Mouse (Mus musculus): ENCODE results near the gene Mapk10. TPM values are rescaled to one million over a fixed set of nuclear protein-coding genes. Genes with fewer than 3 reads are reported as not detected.

The Mapk10 gene
- polyA plus RNA-seq, 1 experiment from 2014 or later: 2.0 TPM

DNA sequence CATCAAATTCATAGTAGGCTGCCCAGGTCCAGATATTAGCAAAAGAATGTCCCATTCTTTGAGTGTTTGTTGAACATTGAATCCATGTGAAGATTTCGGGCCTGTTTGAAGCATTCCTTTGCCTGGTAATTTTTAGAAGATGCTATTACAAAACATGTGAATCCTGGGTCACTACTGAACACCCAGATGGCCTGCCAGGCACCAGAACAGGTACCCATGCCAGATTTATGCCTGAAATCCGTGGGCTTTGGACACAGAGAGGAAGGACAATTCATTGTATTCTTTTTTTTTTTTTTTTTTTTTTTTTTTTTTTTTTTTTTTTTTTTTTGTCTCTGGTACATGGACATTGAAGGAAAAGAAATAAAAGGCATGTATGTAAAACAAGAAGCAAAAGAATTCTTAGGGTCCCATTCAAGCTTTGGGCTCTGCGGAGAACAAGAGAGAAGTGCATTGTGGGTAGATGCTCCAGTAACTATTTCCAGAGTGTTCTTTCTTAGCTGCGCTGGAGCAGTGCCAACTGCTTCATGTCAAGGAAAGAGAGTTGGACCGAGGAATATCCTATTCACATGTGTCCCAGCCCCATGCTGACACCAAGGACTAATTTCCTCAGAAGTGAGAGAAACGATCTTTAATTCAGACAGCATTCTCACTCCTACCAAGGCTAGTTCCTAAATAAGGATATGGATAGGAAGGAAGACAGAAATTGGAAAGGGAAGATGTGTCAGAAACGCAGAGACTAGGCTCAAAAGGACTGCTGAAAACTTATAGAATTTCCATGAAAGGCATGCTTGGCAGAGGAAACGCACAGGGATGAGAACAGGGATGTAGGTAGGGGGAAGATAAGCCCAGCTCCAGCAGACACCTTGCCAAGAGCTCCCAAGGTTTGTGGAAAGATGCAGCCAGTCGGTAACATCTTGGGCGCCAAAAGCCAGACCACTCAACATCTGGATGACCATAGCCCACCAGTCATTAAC is 105.4 kb downstream of the Mapk10 start:
- WGBS: 75% methylated on average over 10 of the region's 10 CpGs
- H3K27me3 ChIP-seq: no peaks in the 10 kb centered on the region
- no peak overlapping the region for H3K4me3 ChIP-seq
- no peaks in the 10 kb centered on the region for H3K4me1 ChIP-seq (replicated peaks)
- ATAC-seq (replicated peaks; ENCODE audit: insufficient number of reproducible peaks, insufficient read depth, low FRiP score, low read depth): no peak
- no peak overlapping the region for H3K9ac ChIP-seq
- no peaks in the 10 kb centered on the region for H3K36me3 ChIP-seq
- H3K9me3 ChIP-seq (replicated peaks): no peaks in the 10 kb centered on the region
- no peak overlapping the region for H3K4me2 ChIP-seq
- no peak overlapping the region for H3K27ac ChIP-seq

DNA sequence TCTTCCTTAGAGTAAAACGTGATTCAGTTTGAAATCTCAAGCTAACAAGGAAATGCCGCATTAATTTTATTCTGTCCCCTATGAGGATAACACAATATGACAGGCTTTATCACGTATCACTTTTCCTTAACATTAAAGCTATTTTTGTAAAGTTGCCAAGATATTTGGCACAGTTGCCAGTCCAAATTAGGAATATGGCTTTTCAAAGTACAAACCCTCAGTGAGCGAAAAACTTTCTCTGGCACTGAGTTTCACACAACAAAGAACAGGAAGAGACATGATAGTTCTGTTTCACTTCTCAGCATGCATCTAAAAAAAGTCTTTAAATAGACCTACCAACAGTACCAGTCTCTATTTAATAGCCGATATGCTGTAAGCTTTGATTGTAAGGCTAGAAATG is 107.1 kb downstream of the Mapk10 start:
- Histone ChIP-seq H3K4me2 (no peak overlapping the region), H3K27ac (no peak overlapping the region), H3K9ac (no peak overlapping the region), H3K9me3 (replicated peaks) (no peaks in the 10 kb centered on the region), H3K27me3 (no peaks in the 10 kb centered on the region), H3K36me3 (no peaks in the 10 kb centered on the region), H3K4me3 (no peak overlapping the region), H3K4me1 (replicated peaks) (no peaks in the 10 kb centered on the region)
- ATAC-seq (replicated peaks; ENCODE audit: insufficient number of reproducible peaks, insufficient read depth, low FRiP score, low read depth): no peak
- WGBS: 63% methylated on average over 5 of the region's 5 CpGs

- Histone ChIP-seq H3K4me1 (replicated peaks) (no peaks in the 10 kb centered on the region), H3K27me3 (no peaks in the 10 kb centered on the region), H3K9me3 (replicated peaks) (no peaks in the 10 kb centered on the region), H3K4me2 (no peak overlapping the region), H3K4me3 (no peak overlapping the region), H3K9ac (no peak overlapping the region), H3K36me3 (no peaks in the 10 kb centered on the region), H3K27ac (no peak overlapping the region)
- no peak for ATAC-seq (replicated peaks; ENCODE audit: insufficient number of reproducible peaks, insufficient read depth, low FRiP score, low read depth)
- 77% methylated on average over 5 of the region's 5 CpGs for WGBS
Observed at GRCm38 (mm10) chr5:103102876-103103393, 108.2 kb downstream of the Mapk10 start.

DNA sequence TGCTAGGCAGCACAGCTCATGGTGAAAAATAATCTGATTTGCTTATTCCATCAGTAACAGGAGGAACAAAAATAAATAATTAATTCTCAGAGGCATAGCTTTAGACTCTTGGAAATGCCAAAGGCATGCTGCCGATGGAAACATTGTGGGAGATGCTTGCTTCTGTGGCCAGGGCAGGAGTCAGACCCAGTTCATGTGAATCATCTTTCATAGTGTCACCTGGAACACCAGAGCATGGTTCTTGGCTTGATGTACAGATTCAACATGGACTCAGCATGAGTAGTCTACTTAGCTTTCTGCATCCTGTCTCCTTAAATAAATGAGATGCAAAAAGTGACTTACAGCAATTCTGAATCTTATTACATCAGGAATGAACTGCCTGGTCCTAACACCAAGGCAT is 109.0 kb downstream of the Mapk10 start:
- Histone ChIP-seq H3K9ac (no peak overlapping the region), H3K4me2 (no peak overlapping the region), H3K4me1 (replicated peaks) (no peaks in the 10 kb centered on the region), H3K9me3 (replicated peaks) (no peaks in the 10 kb centered on the region), H3K4me3 (no peak overlapping the region), H3K27ac (no peak overlapping the region), H3K36me3 (no peaks in the 10 kb centered on the region), H3K27me3 (no peaks in the 10 kb centered on the region)
- no peak for ATAC-seq (replicated peaks; ENCODE audit: insufficient number of reproducible peaks, insufficient read depth, low FRiP score, low read depth)
- 60% methylated on average over 1 of the region's 1 CpGs for WGBS

DNA sequence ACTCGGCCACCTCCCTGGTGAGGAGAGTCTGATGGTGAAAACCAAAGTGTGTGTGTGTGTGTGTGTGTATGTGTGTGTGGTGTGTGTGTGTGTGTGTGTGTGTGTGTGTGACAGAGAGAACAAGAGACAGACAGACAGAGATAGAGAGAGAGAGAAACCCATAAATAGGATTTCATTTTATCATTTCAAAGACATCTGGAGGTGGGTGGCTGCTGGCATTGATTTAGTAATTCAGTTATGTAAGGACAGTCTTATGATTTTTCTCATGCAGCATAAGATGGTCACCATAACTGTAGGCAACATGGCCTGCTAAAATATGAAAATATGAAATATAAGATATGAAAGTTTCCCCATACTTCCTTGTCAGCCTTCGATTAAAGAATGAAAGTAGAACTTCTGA is 117.0 kb downstream of the Mapk10 start:
- H3K36me3 ChIP-seq: no peaks in the 10 kb centered on the region
- no peak overlapping the region for H3K27ac ChIP-seq
- H3K27me3 ChIP-seq: no peaks in the 10 kb centered on the region
- no peak overlapping the region for H3K4me3 ChIP-seq
- WGBS: 84% methylated on average over 2 of the region's 2 CpGs
- H3K4me2 ChIP-seq: no peak overlapping the region
- no peak overlapping the region for H3K9ac ChIP-seq
- no peaks in the 10 kb centered on the region for H3K9me3 ChIP-seq (replicated peaks)
- no peaks in the 10 kb centered on the region for H3K4me1 ChIP-seq (replicated peaks)
- ATAC-seq (replicated peaks; ENCODE audit: insufficient number of reproducible peaks, insufficient read depth, low FRiP score, low read depth): no peak

DNA sequence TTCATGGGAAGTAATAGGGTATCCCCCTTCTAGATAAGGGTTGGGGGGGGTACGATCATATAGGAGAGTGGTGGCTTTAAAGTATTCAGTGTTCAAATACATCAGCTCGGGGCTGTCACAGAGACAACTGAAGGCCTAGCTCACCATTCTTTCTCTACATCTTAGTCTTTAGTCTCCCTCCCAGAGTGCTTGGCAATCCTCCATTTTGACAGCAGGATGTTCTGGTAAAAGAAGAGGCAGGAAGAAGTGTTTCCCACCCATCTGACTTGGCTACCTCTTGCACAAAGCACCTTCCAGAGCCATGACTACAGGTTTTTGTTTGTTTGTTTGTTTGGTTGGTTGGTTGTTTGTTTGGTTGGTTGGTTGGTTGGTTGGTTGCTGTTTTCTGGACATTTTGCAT is 125.3 kb downstream of the Mapk10 start:
- no peak overlapping the region for H3K9ac ChIP-seq
- 86% methylated on average over 2 of the region's 2 CpGs for WGBS
- H3K36me3 ChIP-seq: no peaks in the 10 kb centered on the region
- no peak for ATAC-seq (replicated peaks; ENCODE audit: insufficient number of reproducible peaks, insufficient read depth, low FRiP score, low read depth)
- no peak overlapping the region for H3K4me2 ChIP-seq
- H3K27me3 ChIP-seq: no peaks in the 10 kb centered on the region
- H3K9me3 ChIP-seq (replicated peaks): no peaks in the 10 kb centered on the region
- H3K4me3 ChIP-seq: no peak overlapping the region
- no peaks in the 10 kb centered on the region for H3K4me1 ChIP-seq (replicated peaks)
- H3K27ac ChIP-seq: no peak overlapping the region

GRCm38 (mm10) chr5:103075451-103075850 is 135.7 kb downstream of the Mapk10 start:
- no peak overlapping the region for H3K9ac ChIP-seq
- no peak for ATAC-seq (replicated peaks; ENCODE audit: insufficient number of reproducible peaks, insufficient read depth, low FRiP score, low read depth)
- H3K27me3 ChIP-seq: no peaks in the 10 kb centered on the region
- H3K4me2 ChIP-seq: no peak overlapping the region
- H3K36me3 ChIP-seq: no peaks in the 10 kb centered on the region
- 53% methylated on average over 8 of the region's 8 CpGs for WGBS
- H3K9me3 ChIP-seq (replicated peaks): no peaks in the 10 kb centered on the region
- H3K4me3 ChIP-seq: no peak overlapping the region
- H3K4me1 ChIP-seq (replicated peaks): no peaks in the 10 kb centered on the region
- H3K27ac ChIP-seq: no peak overlapping the region

- Histone ChIP-seq H3K9me3 (replicated peaks) (no peaks in the 10 kb centered on the region), H3K4me1 (replicated peaks) (no peaks in the 10 kb centered on the region), H3K4me3 (no peak overlapping the region), H3K9ac (no peak overlapping the region), H3K27ac (no peak overlapping the region), H3K4me2 (no peak overlapping the region), H3K36me3 (no peaks in the 10 kb centered on the region), H3K27me3 (no peaks in the 10 kb centered on the region)
- ATAC-seq (replicated peaks; ENCODE audit: insufficient number of reproducible peaks, insufficient read depth, low FRiP score, low read depth): no peak
- WGBS: 59% methylated on average over 6 of the region's 6 CpGs
Observed at GRCm38 (mm10) chr5:103072200-103072825, 138.8 kb downstream of the Mapk10 start.

DNA sequence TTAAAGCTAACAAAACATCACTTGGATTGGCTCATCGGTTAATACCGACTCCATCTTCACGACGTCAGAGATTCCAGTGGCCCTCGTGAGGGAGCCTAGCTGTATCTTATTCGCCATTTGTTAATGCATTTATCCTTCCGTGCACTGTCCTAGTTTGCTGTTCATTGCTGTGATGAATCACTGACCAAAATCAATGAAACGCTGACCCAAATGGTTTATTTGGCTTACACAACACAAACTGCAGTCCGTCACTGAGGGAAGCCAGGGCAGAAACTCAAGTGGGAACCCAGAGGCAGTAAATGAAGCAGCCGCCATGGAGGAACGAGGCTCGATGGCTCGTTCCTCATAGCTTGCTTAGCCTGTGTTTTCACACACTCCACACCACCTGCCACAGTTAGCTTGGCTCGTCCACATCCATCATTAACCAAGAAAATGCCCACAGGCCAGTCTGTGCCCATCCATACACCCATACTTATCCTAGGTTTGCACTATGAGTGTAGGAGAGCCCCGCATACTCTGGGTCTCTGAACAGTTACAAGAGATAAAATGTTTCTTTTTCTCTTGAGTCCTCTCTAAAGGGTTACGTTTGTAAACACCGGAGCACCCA is 140.0 kb downstream of the Mapk10 start:
- no peak overlapping the region for H3K27ac ChIP-seq
- no peaks in the 10 kb centered on the region for H3K27me3 ChIP-seq
- H3K4me2 ChIP-seq: no peak overlapping the region
- H3K36me3 ChIP-seq: no peaks in the 10 kb centered on the region
- 85% methylated on average over 17 of the region's 17 CpGs for WGBS
- H3K4me3 ChIP-seq: no peak overlapping the region
- H3K9me3 ChIP-seq (replicated peaks): no peaks in the 10 kb centered on the region
- no peaks in the 10 kb centered on the region for H3K4me1 ChIP-seq (replicated peaks)
- no peak for ATAC-seq (replicated peaks; ENCODE audit: insufficient number of reproducible peaks, insufficient read depth, low FRiP score, low read depth)
- H3K9ac ChIP-seq: no peak overlapping the region

DNA sequence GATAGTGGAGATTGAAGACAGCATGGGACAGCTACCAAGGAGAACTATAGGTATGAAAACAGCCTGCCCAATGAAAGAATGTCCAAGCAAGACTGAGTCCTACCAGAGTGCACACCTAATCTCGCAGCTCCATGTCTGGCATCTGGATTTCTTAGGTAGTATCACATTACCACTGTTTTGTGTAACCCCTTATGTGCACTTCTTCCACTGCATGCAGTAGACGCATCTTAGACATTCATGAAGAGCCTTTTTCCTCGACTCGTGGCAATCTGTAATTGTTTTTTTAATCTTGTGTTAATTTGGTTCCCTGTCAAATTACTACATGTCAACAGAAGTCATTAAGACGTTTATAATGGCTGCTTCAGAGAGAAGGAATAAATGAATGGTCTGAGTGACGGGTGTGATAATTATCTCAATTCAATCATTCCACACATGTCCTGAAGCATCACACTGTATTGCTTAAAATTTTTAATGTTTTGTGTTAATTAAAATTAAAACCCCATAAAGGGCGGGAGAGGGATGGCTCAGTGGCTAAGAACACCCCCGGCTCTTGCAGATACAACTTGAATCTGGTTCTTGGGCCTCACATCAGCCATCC is 160.7 kb downstream of the Mapk10 start:
- Histone ChIP-seq H3K4me1 (replicated peaks) (no peaks in the 10 kb centered on the region), H3K36me3 (no peaks in the 10 kb centered on the region), H3K9me3 (replicated peaks) (no peaks in the 10 kb centered on the region), H3K9ac (no peak overlapping the region), H3K27ac (no peak overlapping the region), H3K4me2 (no peak overlapping the region), H3K4me3 (no peak overlapping the region), H3K27me3 (no peaks in the 10 kb centered on the region)
- WGBS: 64% methylated on average over 8 of the region's 8 CpGs
- no peak for ATAC-seq (replicated peaks; ENCODE audit: insufficient number of reproducible peaks, insufficient read depth, low FRiP score, low read depth)

DNA sequence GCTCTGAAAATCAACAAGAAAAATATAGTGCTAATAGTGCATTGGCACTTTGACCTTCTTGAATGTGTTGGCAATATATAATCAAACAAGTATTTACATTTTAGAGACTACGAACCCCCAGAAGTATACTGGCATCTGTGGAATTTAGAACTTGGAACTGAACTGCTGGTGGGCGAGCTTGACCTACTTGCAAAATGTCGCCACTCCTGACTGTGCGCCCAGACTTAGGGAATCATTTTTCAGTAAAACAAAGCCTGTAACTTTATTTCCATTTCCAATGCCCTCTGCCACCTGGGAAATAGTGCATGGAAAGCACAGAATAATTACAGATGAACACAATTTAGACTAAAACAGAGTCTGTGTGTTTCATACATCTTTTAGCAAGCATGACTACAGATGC is 163.1 kb downstream of the Mapk10 start:
- Histone ChIP-seq H3K9me3 (replicated peaks) (no peaks in the 10 kb centered on the region), H3K27ac (no peak overlapping the region), H3K4me3 (no peak overlapping the region), H3K9ac (no peak overlapping the region), H3K4me2 (no peak overlapping the region), H3K27me3 (no peaks in the 10 kb centered on the region), H3K4me1 (replicated peaks) (no peaks in the 10 kb centered on the region), H3K36me3 (no peaks in the 10 kb centered on the region)
- 64% methylated on average over 4 of the region's 4 CpGs for WGBS
- ATAC-seq (replicated peaks; ENCODE audit: insufficient number of reproducible peaks, insufficient read depth, low FRiP score, low read depth): no peak
